Mouse (Mus musculus) MEL (cell line): ENCODE data around the gene Pip4k2c. TPM values are rescaled to one million over a fixed set of nuclear protein-coding genes. Genes with fewer than 3 reads are reported as not detected.

ENCODE experiments used
- DNase-seq: peaks from one replicate; pipeline ENCODE4 v3.0.0; 2011; ENCODE audit warnings: low read depth, low spot score
- H3K27ac ChIP-seq: 2 replicates; pipeline ENCODE4 v1.5.1; 2012; ENCODE audit warnings: low read depth, mild to moderate bottlenecking, control low read depth, low read length, moderate library complexity; ENCODE audit not compliant: control insufficient read depth
- H3K27me3 ChIP-seq, 2 experiments: fragments of 150-350 bp in 1 of 2; sonication (generic) in 1 of 2; 2 replicates each; pipeline ENCODE4 v1.6.1; 2012; ENCODE audit warnings: low read length in 2 of 2, mild to moderate bottlenecking in 2 of 2, improper control_type of control experiment in 1 of 2, moderate library complexity in 1 of 2; ENCODE audit not compliant: insufficient read depth in 2 of 2, control insufficient read depth in 1 of 2
- H3K36me3 ChIP-seq, 2 experiments: 2 replicates each; pipeline ENCODE4 v1.6.1; 2012 to 2014; ENCODE audit warnings: low read length in 2 of 2, improper control_type of control experiment in 1 of 2, inconsistent platforms in 1 of 2, mild to moderate bottlenecking in 1 of 2; ENCODE audit not compliant: insufficient read depth in 2 of 2, control insufficient read depth in 1 of 2
- H3K4me1 ChIP-seq, 2 experiments: fragments of 150-350 bp in 1 of 2; sonication (generic) in 1 of 2; 2 replicates each; pipeline ENCODE4 v1.6.1; 2012; ENCODE audit warnings: low read length in 2 of 2, improper control_type of control experiment in 1 of 2, mild to moderate bottlenecking in 1 of 2; ENCODE audit not compliant: insufficient read depth in 2 of 2, control insufficient read depth in 1 of 2
- H3K4me3 ChIP-seq, 2 experiments: fragments of 150-350 bp in 1 of 2; sonication (generic) in 1 of 2; 2 replicates each; pipeline ENCODE4 v1.5.1; 2012; ENCODE audit warnings: low read depth in 2 of 2, low read length in 2 of 2, mild to moderate bottlenecking in 2 of 2, moderate library complexity in 2 of 2, control low read depth in 1 of 2, improper control_type of control experiment in 1 of 2; ENCODE audit not compliant: control insufficient read depth in 1 of 2, insufficient read depth in 1 of 2
- H3K79me2 ChIP-seq: 2 replicates; pipeline ENCODE4 v1.6.1; 2012; ENCODE audit warnings: mild to moderate bottlenecking, low read length, moderate library complexity; ENCODE audit not compliant: control insufficient read depth, poor library complexity, insufficient read depth
- H3K9ac ChIP-seq: 2 replicates; pipeline ENCODE4 v1.6.1; 2012; ENCODE audit warnings: low read depth, mild to moderate bottlenecking, control low read depth, low read length, moderate library complexity; ENCODE audit not compliant: control insufficient read depth, poor library complexity, severe bottlenecking
- H3K9me3 ChIP-seq: fragments of 150-350 bp; sonication (generic); replicated peaks from 2 replicates; pipeline ENCODE4 v1.6.1; 2012; ENCODE audit warnings: mild to moderate bottlenecking, low read length, improper control_type of control experiment, moderate library complexity; ENCODE audit not compliant: insufficient read depth
- CHD1 ChIP-seq: IDR thresholded peaks from 2 replicates; pipeline ENCODE4 v1.6.1; 2012; ENCODE audit warnings: low read depth, mild to moderate bottlenecking, inconsistent platforms, low read length, improper control_type of control experiment
- CTCF ChIP-seq, 3 experiments: IDR thresholded peaks in 2 of 3; conservative IDR thresholded peaks in 1 of 3; 2 replicates each; pipeline ENCODE4 v1.5.1; 2011 to 2012; ENCODE audit warnings: low read length in 3 of 3, low read depth in 2 of 3, mild to moderate bottlenecking in 2 of 3, improper control_type of control experiment in 1 of 3, inconsistent platforms in 1 of 3, mixed read lengths in 1 of 3, moderate library complexity in 1 of 3; ENCODE audit not compliant: control insufficient read depth in 1 of 3, insufficient read depth in 1 of 3, poor library complexity in 1 of 3, severe bottlenecking in 1 of 3
- ELF1 ChIP-seq: IDR thresholded peaks from 2 replicates; pipeline ENCODE4 v1.6.1; 2014; ENCODE audit warnings: low read depth, mild to moderate bottlenecking, inconsistent platforms, low read length, improper control_type of control experiment, moderate library complexity
- HCFC1 ChIP-seq: IDR thresholded peaks from 2 replicates; pipeline ENCODE4 v1.6.1; 2012; ENCODE audit warnings: low read depth, mild to moderate bottlenecking, inconsistent platforms, low read length, improper control_type of control experiment, moderate library complexity
- JUND ChIP-seq: IDR thresholded peaks from 2 replicates; pipeline ENCODE4 v1.6.1; 2011; ENCODE audit warnings: low read depth, mild to moderate bottlenecking, improper control_type of control experiment, low read length
- KAT2A ChIP-seq: conservative IDR thresholded peaks from 2 replicates; pipeline ENCODE4 v1.6.1; 2012; ENCODE audit warnings: low read depth, low read length, improper control_type of control experiment, inconsistent platforms
- MAZ ChIP-seq: IDR thresholded peaks from 2 replicates; pipeline ENCODE4 v1.6.1; 2012; ENCODE audit warnings: low read depth, mild to moderate bottlenecking, inconsistent platforms, low read length, improper control_type of control experiment
- MXI1 ChIP-seq: IDR thresholded peaks from 2 replicates; pipeline ENCODE4 v1.6.1; 2011; ENCODE audit warnings: mild to moderate bottlenecking, low read depth, low read length, improper control_type of control experiment
- NRF1 ChIP-seq: IDR thresholded peaks from 2 replicates; pipeline ENCODE4 v1.6.1; 2014; ENCODE audit warnings: low read depth, mild to moderate bottlenecking, inconsistent platforms, low read length, improper control_type of control experiment, moderate library complexity; ENCODE audit not compliant: poor library complexity, insufficient read depth, severe bottlenecking
- POLR2A ChIP-seq, 2 experiments: IDR thresholded peaks; 2 replicates each; pipeline ENCODE4 v1.6.1; 2011 to 2012; ENCODE audit warnings: low read length in 2 of 2, mild to moderate bottlenecking in 2 of 2, control low read depth in 1 of 2, improper control_type of control experiment in 1 of 2, low read depth in 1 of 2, moderate library complexity in 1 of 2; ENCODE audit not compliant: control insufficient read depth in 1 of 2, insufficient read depth in 1 of 2, poor library complexity in 1 of 2
- POLR2AphosphoS5 ChIP-seq: IDR thresholded peaks from 2 replicates; pipeline ENCODE4 v1.6.1; 2012; ENCODE audit warnings: low read depth, borderline replicate concordance, mild to moderate bottlenecking, inconsistent platforms, low read length, moderate library complexity, mixed read lengths
- RCOR1 ChIP-seq: IDR thresholded peaks from 2 replicates; pipeline ENCODE4 v1.6.1; 2012; ENCODE audit warnings: low read depth, mild to moderate bottlenecking, inconsistent platforms, low read length, improper control_type of control experiment
- SIN3A ChIP-seq: IDR thresholded peaks from 2 replicates; pipeline ENCODE4 v1.6.1; 2012; ENCODE audit warnings: low read length, improper control_type of control experiment, inconsistent platforms
- SMC3 ChIP-seq: IDR thresholded peaks from 2 replicates; pipeline ENCODE4 v1.6.1; 2011; ENCODE audit warnings: low read depth, low read length, improper control_type of control experiment
- TBP ChIP-seq: IDR thresholded peaks from 2 replicates; pipeline ENCODE4 v1.8.0; 2011; ENCODE audit warnings: low read depth, low read length, improper control_type of control experiment
- TCF12 ChIP-seq: IDR thresholded peaks from 2 replicates; pipeline ENCODE4 v1.6.1; 2014; ENCODE audit warnings: low read depth, mild to moderate bottlenecking, inconsistent platforms, low read length, improper control_type of control experiment, moderate library complexity
- UBTF ChIP-seq: IDR thresholded peaks from 2 replicates; pipeline ENCODE4 v1.6.1; 2012; ENCODE audit warnings: low read depth, mild to moderate bottlenecking, inconsistent platforms, low read length, improper control_type of control experiment, moderate library complexity, borderline replicate concordance; ENCODE audit not compliant: insufficient read depth
- USF2 ChIP-seq, 2 experiments: IDR thresholded peaks; 2 replicates each; pipeline ENCODE4 v1.6.1; 2011 to 2012; ENCODE audit warnings: improper control_type of control experiment in 2 of 2, low read length in 2 of 2, borderline replicate concordance in 1 of 2, inconsistent platforms in 1 of 2, low read depth in 1 of 2, mild to moderate bottlenecking in 1 of 2; ENCODE audit not compliant: insufficient read depth in 1 of 2
- ZC3H11A ChIP-seq: IDR thresholded peaks from 2 replicates; pipeline ENCODE4 v1.6.1; 2012; ENCODE audit warnings: low read depth, mild to moderate bottlenecking, inconsistent platforms, low read length, improper control_type of control experiment
- ZKSCAN1 ChIP-seq: IDR thresholded peaks from 2 replicates; pipeline ENCODE4 v1.6.1; 2012; ENCODE audit warnings: low read depth, mild to moderate bottlenecking, inconsistent platforms, low read length, improper control_type of control experiment, moderate library complexity
- ZNF384 ChIP-seq: IDR thresholded peaks from 2 replicates; pipeline ENCODE4 v1.6.1; 2012; ENCODE audit warnings: low read depth, mild to moderate bottlenecking, inconsistent platforms, low read length, improper control_type of control experiment
- polyA plus RNA-seq, 2 experiments: library from polyadenylated mRNA; stranded (reverse) in 1 of 2; unstranded in 1 of 2; fragments of >175 nt in 1 of 2; fragments of >200 nt in 1 of 2; gene quantifications; 2 replicates each; pipeline versions ENCODE4 v1.2.1 to v1.2.4; 2012; ENCODE audit warnings: low replicate concordance in 2 of 2, low read depth in 1 of 2; ENCODE audit not compliant: insufficient read length in 2 of 2, insufficient read depth in 1 of 2, missing spikeins in 1 of 2
- total RNA-seq: library from RNA; depleted of rRNA; stranded (reverse); fragments of 300-350 nt; gene quantifications from 2 replicates; pipeline ENCODE4 v1.2.3, GENCODE M21; 2012

Pip4k2c gene
- total and polyA plus RNA-seq, 3 experiments, result 31.9 to 58.2 TPM; not detected in 1

GRCm38 (mm10) chr10:127216456-127216855, 5.1 kb upstream of the Pip4k2c start:
- no peak for DNase-seq

GRCm38 (mm10) chr10:127214422-127214803, 3.0 kb upstream of the Pip4k2c start:
- Histone ChIP-seq H3K36me3 (peaks cover 0 to 7% of the 10 kb centered on the region in 2 experiments; a peak in 2 of 4 replicates), H3K27me3 (no peaks in the 10 kb centered on the region), H3K4me1 (peaks cover 2 to 16% of the 10 kb centered on the region in 2 experiments), H3K9ac (no peak overlapping the region), H3K79me2 (peaks cover 20% of the 10 kb centered on the region), H3K27ac (no peak overlapping the region), H3K4me3 (no peak overlapping the region), H3K9me3 (no peaks in the 10 kb centered on the region)
- TF ChIP-seq MXI1 (peak; percentile 26; the same call in 1 of the 2 replicates), ZC3H11A (no peak), ZNF384 (peak; percentile 36; the same call in 1 of the 2 replicates), MAZ (no peak)
- DNase-seq, result no peak

More at GRCm38 (mm10) chr10:127216456-127216855, 5.1 kb upstream of the Pip4k2c start:
- peaks cover 1% of the 10 kb centered on the region; the same call in 1 of the 2 replicates for H3K79me2 ChIP-seq
- no peak for TF ChIP-seq POLR2AphosphoS5
- no peak for TF ChIP-seq JUND
- TF ChIP-seq ZKSCAN1, result no peak
- no peak for TF ChIP-seq SIN3A
- no peak for TF ChIP-seq NRF1
- TF ChIP-seq POLR2A (IDR thresholded peaks at IDR 0.05; ENCODE audit: control insufficient read depth in 1 of 2, insufficient read depth in 1 of 2, low read depth in 1 of 2, low read length in 2 of 2, poor library complexity in 1 of 2), result no peak
- no peaks in the 10 kb centered on the region for H3K9me3 ChIP-seq
- peaks cover 0 to 9% of the 10 kb centered on the region in 2 experiments; a peak in 1 of 4 replicates for H3K4me1 ChIP-seq
- H3K27ac ChIP-seq, result no peak overlapping the region
- H3K36me3 ChIP-seq, result peaks cover 0 to 2% of the 10 kb centered on the region in 2 experiments; a peak in 1 of 4 replicates
- H3K4me3 ChIP-seq, result no peak overlapping the region
- no peak overlapping the region for H3K9ac ChIP-seq
- H3K27me3 ChIP-seq, result no peaks in the 10 kb centered on the region

GRCm38 (mm10) chr10:127213704-127214421, 2.5 kb upstream of the Pip4k2c start:
- Histone ChIP-seq H3K79me2 (peaks cover 23% of the 10 kb centered on the region), H3K4me1 (peaks cover 2 to 16% of the 10 kb centered on the region in 2 experiments), H3K9me3 (no peaks in the 10 kb centered on the region), H3K9ac (no peak overlapping the region), H3K27ac (no peak overlapping the region), H3K27me3 (no peaks in the 10 kb centered on the region), H3K36me3 (peaks cover 0 to 7% of the 10 kb centered on the region in 2 experiments; a peak in 2 of 4 replicates), H3K4me3 (no peak overlapping the region)
- DNase-seq, result no peak
- TF ChIP-seq ZC3H11A (no peak), USF2 (IDR thresholded peaks at IDR 0.05; ENCODE audit: borderline replicate concordance in 1 of 2, insufficient read depth in 1 of 2, low read depth in 1 of 2, low read length in 2 of 2) (no peak), KAT2A (no peak), POLR2AphosphoS5 (no peak), CHD1 (no peak), SMC3 (no peak), ELF1 (no peak), HCFC1 (no peak), CTCF (IDR thresholded peaks at IDR 0.05 in 2 of 3, conservative IDR thresholded peaks at IDR 0.05 in 1 of 3; ENCODE audit: control insufficient read depth in 1 of 3, insufficient read depth in 1 of 3, low read depth in 2 of 3, low read length in 3 of 3, poor library complexity in 1 of 3, severe bottlenecking in 1 of 3) (no peak), RCOR1 (no peak), TBP (no peak), UBTF (no peak), TCF12 (no peak)
- TF ChIP-seq, all 39 proteins: peak for 0
